Mouse (Mus musculus): ENCODE data around the gene Nf2. TPM values are rescaled to one million over a fixed set of nuclear protein-coding genes. Genes with fewer than 3 reads are reported as not detected.

The Nf2 gene
- 13.8 and 16.3 TPM in 2 replicates for polyA plus RNA-seq (2021; fragmentation: Nextera tagmentation)
- long read RNA-seq, experiment 1, full-length matches to known transcripts = 32 of 76 reads
- long read RNA-seq, experiment 1, partial matches to known transcripts = 14 of 76 reads
- long read RNA-seq, experiment 1, other reads (novel, unspliced or antisense) = 30 of 76 reads
- long read RNA-seq, experiment 2, partial matches to known transcripts = 1 of 7 reads
- long read RNA-seq, experiment 2, other reads (novel, unspliced or antisense) = 6 of 7 reads

DNA sequence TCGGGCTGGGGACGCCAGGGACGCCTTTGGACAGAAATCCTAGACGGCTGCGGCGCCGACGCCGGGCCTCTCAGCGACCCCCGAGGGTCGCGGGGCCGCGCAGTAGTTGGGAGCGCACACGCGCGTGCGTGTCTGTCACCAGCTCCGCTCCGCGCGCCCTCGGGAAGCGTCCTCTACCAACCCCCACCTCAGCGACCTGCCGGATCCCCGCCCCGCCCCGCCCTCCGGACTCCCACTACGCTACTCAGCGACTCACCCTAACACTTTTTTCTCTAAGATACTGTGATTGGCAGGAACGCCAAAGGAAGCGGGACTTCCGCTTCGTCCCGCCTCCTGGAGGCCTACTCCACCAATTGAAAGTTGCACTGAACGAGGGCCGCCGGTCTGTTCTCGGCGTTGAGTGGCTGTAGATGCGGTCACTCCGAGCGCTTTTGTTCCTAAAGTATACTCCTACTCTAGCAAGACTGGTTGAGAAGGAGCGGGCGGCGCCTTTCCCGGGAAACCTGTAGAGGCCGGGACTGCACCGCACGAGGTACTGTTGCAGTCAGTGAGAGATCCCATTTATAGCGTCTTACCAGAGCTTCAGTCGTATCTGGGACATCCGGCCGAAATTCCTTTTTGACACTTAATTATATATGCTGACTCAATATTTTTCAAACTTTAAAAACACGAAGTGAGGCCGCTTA is at the start of gene Nf2:
Gene Nf2, minus strand, starts transcription at position 279 of the 686 bp plus-strand sequence.

DNA sequence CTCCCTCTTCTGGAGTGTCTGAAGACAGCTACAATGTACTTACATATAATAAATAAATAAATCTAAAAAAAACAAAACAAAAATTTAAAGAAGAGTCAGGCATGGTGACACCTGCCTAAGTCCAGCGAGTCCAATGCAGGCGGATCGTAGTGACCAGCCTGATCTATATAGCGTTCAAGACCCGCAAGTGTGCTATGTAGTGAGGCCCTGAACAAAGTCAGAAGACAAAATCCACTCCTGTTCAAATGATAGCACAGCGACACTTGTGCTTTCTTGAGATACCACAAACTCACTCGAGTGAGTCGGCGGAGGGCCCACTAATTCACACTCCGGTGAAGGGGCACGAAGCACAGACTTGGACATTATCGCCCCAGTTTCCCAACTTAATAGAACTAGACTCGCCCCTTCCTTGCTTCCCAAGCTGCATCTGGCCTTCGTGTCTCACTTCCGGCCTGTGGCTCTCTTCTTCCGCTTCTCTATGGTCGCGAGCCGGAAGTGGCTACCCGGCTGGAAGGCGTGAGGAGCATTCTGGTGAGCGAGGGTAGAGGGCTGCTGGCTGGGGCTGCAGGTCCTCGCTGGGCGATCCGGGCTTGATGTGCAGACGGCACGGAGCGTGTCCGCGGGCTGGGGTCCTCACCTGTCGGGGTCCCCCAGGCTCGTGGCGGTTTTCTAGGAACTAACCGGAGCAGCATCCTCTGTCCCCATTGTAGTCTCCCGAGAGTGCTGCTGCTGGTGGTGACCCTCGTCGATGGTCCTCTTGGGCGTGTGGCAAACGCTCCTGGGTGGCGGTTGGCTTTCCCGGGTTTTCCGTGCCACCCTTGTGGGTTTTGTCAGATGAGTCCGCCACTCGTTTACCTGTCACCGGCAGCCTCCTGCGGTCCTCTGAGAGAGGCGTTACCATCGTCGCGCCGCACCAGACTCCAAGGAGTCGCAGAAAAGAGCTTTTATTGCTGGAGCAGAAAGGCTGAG is 45.8 kb upstream of the Nf2 start, which contains the start of gene Thoc5:
Gene Thoc5, plus strand, starts transcription at position 473 of the 969 bp plus-strand sequence.

DNA sequence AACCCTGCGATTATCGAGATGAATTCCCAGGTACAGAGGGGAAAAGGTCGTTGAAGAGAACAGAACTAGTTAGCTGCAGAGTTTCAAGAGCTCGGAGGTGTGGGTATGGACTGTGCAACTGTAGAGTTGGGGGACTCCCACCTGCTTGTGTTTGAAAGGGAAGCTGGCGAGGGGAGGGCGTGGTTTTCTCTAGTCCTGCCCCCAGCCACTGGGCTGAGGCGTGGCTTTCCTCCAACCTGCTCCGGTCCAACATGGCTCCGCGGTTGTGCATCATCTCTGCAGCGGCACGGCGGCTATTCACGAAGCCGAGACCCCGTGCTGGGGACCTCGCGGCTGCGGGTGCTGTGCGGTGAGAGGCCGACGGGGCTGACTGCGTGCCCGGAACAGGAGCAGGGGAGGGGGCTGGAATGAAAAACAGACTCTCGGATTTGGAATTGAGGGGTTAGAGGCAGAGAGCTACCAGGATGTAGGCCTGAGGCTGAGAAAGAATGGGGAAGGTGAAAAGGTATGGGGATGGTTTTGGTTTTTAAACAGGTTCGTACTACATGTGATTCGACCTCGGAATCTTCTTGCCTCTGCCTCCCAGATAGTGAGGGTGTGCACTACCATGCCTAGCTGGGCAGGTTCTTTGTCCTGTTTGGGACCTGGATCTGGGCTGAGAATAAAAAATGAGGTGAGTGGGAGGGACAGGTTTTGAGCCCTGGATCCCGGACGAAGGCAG is 24.6 kb upstream of the Nf2 start, which contains the start of gene Nipsnap1:
Gene Nipsnap1, plus strand, starts transcription at position 197 of the 721 bp plus-strand sequence.

DNA sequence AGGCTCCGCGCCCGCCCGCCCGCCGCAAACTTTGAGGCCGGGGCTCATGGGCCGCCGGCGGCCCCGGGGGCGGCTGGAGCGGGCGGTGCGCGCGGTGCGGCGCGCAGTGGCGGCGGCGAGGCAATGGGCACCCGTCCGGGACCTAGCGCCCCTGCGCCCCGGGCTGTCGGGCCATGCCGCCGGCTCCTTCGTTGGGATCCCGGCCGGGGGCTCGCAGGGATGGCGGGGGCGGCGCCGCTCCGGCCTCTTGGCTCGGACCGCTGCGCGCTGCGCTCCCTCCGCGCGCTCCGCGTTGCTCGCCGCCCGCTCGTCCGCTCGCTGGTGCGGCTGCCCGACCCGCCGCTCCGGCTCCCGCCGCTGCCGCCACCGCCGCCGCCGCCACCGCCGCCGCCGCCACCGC is 102.6 kb downstream of the Nf2 start, which contains the start of gene Cabp7:
Gene Cabp7, minus strand, starts transcription at position 46 of the 400 bp plus-strand sequence.

Other genes with a start within 250 kb of the Nf2 start
- not detected in 2 replicates for gene Gm11032, start 229.5 kb downstream of the Nf2 start, polyA plus RNA-seq (2021; fragmentation: Nextera tagmentation)
- gene Ascc2, start 211.8 kb downstream of the Nf2 start, polyA plus RNA-seq (2021; fragmentation: Nextera tagmentation) = 5.9 and 6.4 TPM in 2 replicates
- gene Uqcr10, start 145.2 kb downstream of the Nf2 start, polyA plus RNA-seq (2021; fragmentation: Nextera tagmentation) = 1,504 and 1,601 TPM in 2 replicates
- gene Zmat5, start 144.9 kb downstream of the Nf2 start, polyA plus RNA-seq (2021; fragmentation: Nextera tagmentation) = 70.5 and 71.0 TPM in 2 replicates
- 5.8 and 8.6 TPM in 2 replicates for gene Cabp7, start 102.8 kb downstream of the Nf2 start, polyA plus RNA-seq (2021; fragmentation: Nextera tagmentation)
- 75.9 and 133 TPM in 2 replicates for gene Nipsnap1, start 24.4 kb upstream of the Nf2 start, polyA plus RNA-seq (2021; fragmentation: Nextera tagmentation)
- 26.0 and 28.9 TPM in 2 replicates for gene Thoc5, start 45.8 kb upstream of the Nf2 start, polyA plus RNA-seq (2021; fragmentation: Nextera tagmentation)
- 9.4 and 24.1 TPM in 2 replicates for gene Nefh, start 98.5 kb upstream of the Nf2 start, polyA plus RNA-seq (2021; fragmentation: Nextera tagmentation)
- gene Ap1b1, start 137.3 kb upstream of the Nf2 start, polyA plus RNA-seq (2021; fragmentation: Nextera tagmentation) = 86.1 and 111 TPM in 2 replicates
- 98.1 and 130 TPM in 2 replicates for gene Rasl10a, start 208.6 kb upstream of the Nf2 start, polyA plus RNA-seq (2021; fragmentation: Nextera tagmentation)
- gene Gas2l1, start 215.8 kb upstream of the Nf2 start, polyA plus RNA-seq (2021; fragmentation: Nextera tagmentation) = 15.2 and 64.9 TPM in 2 replicates
- gene Rhbdd3, start 249.4 kb upstream of the Nf2 start, polyA plus RNA-seq (2021; fragmentation: Nextera tagmentation) = 22.9 and 26.2 TPM in 2 replicates
- gene Ewsr1, start 249.7 kb upstream of the Nf2 start, polyA plus RNA-seq (2021; fragmentation: Nextera tagmentation) = 111 and 123 TPM in 2 replicates